Mouse (Mus musculus): ENCODE measurements around the gene Vmn1r86. TPM values are rescaled to one million over a fixed set of nuclear protein-coding genes. Genes with fewer than 3 reads are reported as not detected.
"Not testable (repeated sequence)": the region's sequence is repeated elsewhere in the genome, so short reads cannot be mapped to it uniquely, and the experiment has no call there.

The Vmn1r86 gene
- not detected in 2 replicates for polyA plus RNA-seq (2015; fragmentation: Nextera tagmentation; extraction: Ambion mirVana)

- Histone ChIP-seq H3K27me3 (no peaks in the 10 kb centered on the region), H3K9ac (no peak within 1 kb of the TSS), H3K9me3 (no peaks in the 10 kb centered on the region), H3K4me1 (no peaks in the 10 kb centered on the region), H3K4me3 (no peak within 1 kb of the TSS), H3K27ac (no peak within 1 kb of the TSS), H3K36me3 (no peaks in the 10 kb centered on the region), H3K4me2 (replicated peaks) (no peak within 1 kb of the TSS)
- no peak for ATAC-seq (ENCODE audit: low FRiP score, low read depth)
These were observed at the start of gene Vmn1r86 for GRCm38 (mm10) chr7:13119817-13120216. TSS of gene Vmn1r86 (minus strand) at chr7:13119917.

- no peaks in the 10 kb centered on the region for H3K27me3 ChIP-seq
These were observed 39.6 kb upstream of the Vmn1r86 start, which contains the start of gene Vmn1r88 for GRCm38 (mm10) chr7:13159268-13159667. TSS of gene Vmn1r88 (plus strand) at chr7:13159568.

GRCm38 (mm10) chr7:13140057-13140456 is 20.3 kb upstream of the Vmn1r86 start, which contains the start of gene Vmn1r87:
TSS of gene Vmn1r87 (minus strand) at chr7:13140157.
- no peak within 1 kb of the TSS for H3K27ac ChIP-seq
- H3K9me3 ChIP-seq: no peaks in the 10 kb centered on the region
- H3K27me3 ChIP-seq: no peaks in the 10 kb centered on the region
- no peaks in the 10 kb centered on the region for H3K4me1 ChIP-seq
- WGBS: 76% methylated on average over 1 of the region's 1 CpGs
- H3K4me3 ChIP-seq: no peak within 1 kb of the TSS
- no peaks in the 10 kb centered on the region for H3K36me3 ChIP-seq
- no peak for ATAC-seq (ENCODE audit: low FRiP score, low read depth)
- H3K9ac ChIP-seq: no peak within 1 kb of the TSS
- no peak within 1 kb of the TSS for H3K4me2 ChIP-seq (replicated peaks)

More at GRCm38 (mm10) chr7:13159268-13159667, 39.6 kb upstream of the Vmn1r86 start, which contains the start of gene Vmn1r88:
- Histone ChIP-seq H3K27ac (no peak within 1 kb of the TSS), H3K9ac (no peak within 1 kb of the TSS), H3K4me3 (no peak within 1 kb of the TSS), H3K9me3 (no peaks in the 10 kb centered on the region), H3K4me1 (no peaks in the 10 kb centered on the region), H3K36me3 (no peaks in the 10 kb centered on the region), H3K4me2 (replicated peaks) (no peak within 1 kb of the TSS)
- ATAC-seq (ENCODE audit: low FRiP score, low read depth): no peak

- no peak for ATAC-seq (ENCODE audit: low FRiP score, low read depth)
- Histone ChIP-seq H3K9ac (no peak overlapping the region), H3K9me3 (no peaks in the 10 kb centered on the region)
These were observed 17.6 kb upstream of the Vmn1r86 start for GRCm38 (mm10) chr7:13137340-13137739.

GRCm38 (mm10) chr7:13131856-13132255 is 12.1 kb upstream of the Vmn1r86 start:
- WGBS: 91% methylated on average over 2 of the region's 2 CpGs
- no peak overlapping the region for H3K4me3 ChIP-seq
- H3K9me3 ChIP-seq: no peaks in the 10 kb centered on the region
- H3K27me3 ChIP-seq: no peaks in the 10 kb centered on the region
- H3K27ac ChIP-seq: no peak overlapping the region
- H3K9ac ChIP-seq: no peak overlapping the region
- ATAC-seq (ENCODE audit: low FRiP score, low read depth): no peak
- no peaks in the 10 kb centered on the region for H3K36me3 ChIP-seq
- H3K4me2 ChIP-seq (replicated peaks): no peak overlapping the region
- no peaks in the 10 kb centered on the region for H3K4me1 ChIP-seq

More at GRCm38 (mm10) chr7:13137340-13137739, 17.6 kb upstream of the Vmn1r86 start:
- Histone ChIP-seq H3K4me2 (replicated peaks) (no peak overlapping the region), H3K36me3 (no peaks in the 10 kb centered on the region), H3K27ac (no peak overlapping the region), H3K27me3 (no peaks in the 10 kb centered on the region), H3K4me1 (no peaks in the 10 kb centered on the region), H3K4me3 (no peak overlapping the region)

GRCm38 (mm10) chr7:13123554-13124153 is 3.9 kb upstream of the Vmn1r86 start:
- H3K27me3 ChIP-seq, H3K36me3 ChIP-seq, H3K4me1 ChIP-seq, H3K27ac ChIP-seq, H3K9ac ChIP-seq, H3K9me3 ChIP-seq: not testable (repeated sequence)
- peak; percentile 81 for ATAC-seq (ENCODE audit: low FRiP score, low read depth)
- under 1% methylated on average over 21 of the region's 34 CpGs for WGBS
- peak overlapping the region; percentile 26; the same call in 1 of the 2 replicates for H3K4me3 ChIP-seq
- peak overlapping the region; percentile 56 for H3K4me2 ChIP-seq (replicated peaks)

- WGBS: 70% methylated on average over 3 of the region's 3 CpGs
- Histone ChIP-seq H3K9me3 (no peaks in the 10 kb centered on the region), H3K4me1 (no peaks in the 10 kb centered on the region)
These were observed 24.6 kb downstream of the Vmn1r86 start, which contains the start of gene Vmn1r85 for GRCm38 (mm10) chr7:13095073-13095472. TSS of gene Vmn1r85 (minus strand) at chr7:13095173.

GRCm38 (mm10) chr7:13072293-13072692 is 47.4 kb downstream of the Vmn1r86 start:
- no peaks in the 10 kb centered on the region for H3K4me1 ChIP-seq
- no peaks in the 10 kb centered on the region for H3K36me3 ChIP-seq
- H3K27ac ChIP-seq: no peak overlapping the region
- no peaks in the 10 kb centered on the region for H3K27me3 ChIP-seq
- no peak overlapping the region for H3K4me3 ChIP-seq
- H3K4me2 ChIP-seq (replicated peaks): no peak overlapping the region
- no peak overlapping the region for H3K9ac ChIP-seq
- H3K9me3 ChIP-seq: no peaks in the 10 kb centered on the region
- no peak for ATAC-seq (ENCODE audit: low FRiP score, low read depth)
- WGBS: 65% methylated on average over 5 of the region's 5 CpGs

More at GRCm38 (mm10) chr7:13095073-13095472, 24.6 kb downstream of the Vmn1r86 start, which contains the start of gene Vmn1r85:
- no peak within 1 kb of the TSS for H3K4me2 ChIP-seq (replicated peaks)
- no peak within 1 kb of the TSS for H3K4me3 ChIP-seq
- no peak within 1 kb of the TSS for H3K27ac ChIP-seq
- no peak for ATAC-seq (ENCODE audit: low FRiP score, low read depth)
- no peaks in the 10 kb centered on the region for H3K36me3 ChIP-seq
- no peak within 1 kb of the TSS for H3K9ac ChIP-seq
- H3K27me3 ChIP-seq: no peaks in the 10 kb centered on the region

GRCm38 (mm10) chr7:13063399-13063798 is 56.3 kb downstream of the Vmn1r86 start:
- not testable (repeated sequence) for H3K36me3 ChIP-seq; H3K4me1 ChIP-seq; H3K4me2 ChIP-seq (replicated peaks); H3K9ac ChIP-seq; ATAC-seq (ENCODE audit: low FRiP score, low read depth); H3K9me3 ChIP-seq; H3K4me3 ChIP-seq; H3K27me3 ChIP-seq; H3K27ac ChIP-seq
- WGBS: 47% methylated on average over 2 of the region's 2 CpGs

GRCm38 (mm10) chr7:13059536-13059935 is 60.2 kb downstream of the Vmn1r86 start:
- no peaks in the 10 kb centered on the region for H3K4me1 ChIP-seq
- no peaks in the 10 kb centered on the region for H3K36me3 ChIP-seq
- no peak for ATAC-seq (ENCODE audit: low FRiP score, low read depth)
- H3K27ac ChIP-seq: no peak overlapping the region
- H3K9ac ChIP-seq: no peak overlapping the region
- no peak overlapping the region for H3K4me2 ChIP-seq (replicated peaks)
- 0 out of 2 replicates have a peak, but pooled peaks cover 8% of the 10 kb centered on the region for H3K9me3 ChIP-seq
- no peak overlapping the region for H3K4me3 ChIP-seq
- no peaks in the 10 kb centered on the region for H3K27me3 ChIP-seq
- WGBS: 91% methylated on average over 9 of the region's 9 CpGs

GRCm38 (mm10) chr7:13056913-13057700 is 62.6 kb downstream of the Vmn1r86 start:
- H3K4me3 ChIP-seq: no peak overlapping the region
- no peak overlapping the region for H3K27ac ChIP-seq
- no peak overlapping the region for H3K9ac ChIP-seq
- WGBS: 51% methylated on average over 8 of the region's 8 CpGs
- H3K36me3 ChIP-seq: no peaks in the 10 kb centered on the region
- no peaks in the 10 kb centered on the region for H3K27me3 ChIP-seq
- no peak overlapping the region for H3K4me2 ChIP-seq (replicated peaks)
- ATAC-seq (ENCODE audit: low FRiP score, low read depth): no peak
- H3K4me1 ChIP-seq: peaks cover 5% of the 10 kb centered on the region; the same call in 1 of the 2 replicates
- H3K9me3 ChIP-seq: no peaks in the 10 kb centered on the region

GRCm38 (mm10) chr7:13054287-13055010 is 65.3 kb downstream of the Vmn1r86 start, which contains the start of gene Mzf1:
TSS of gene Mzf1 (minus strand) at chr7:13054764.
- under 1% methylated on average over 41 of the region's 41 CpGs for WGBS
- peaks cover 5% of the 10 kb centered on the region; the same call in 1 of the 2 replicates for H3K4me1 ChIP-seq
- H3K9ac ChIP-seq: peak within 1 kb of the TSS; percentile 68
- peak within 1 kb of the TSS; percentile 67 for H3K4me2 ChIP-seq (replicated peaks)
- H3K27ac ChIP-seq: peak within 1 kb of the TSS; percentile 73
- H3K36me3 ChIP-seq: no peaks in the 10 kb centered on the region
- ATAC-seq (ENCODE audit: low FRiP score, low read depth): peak; percentile 95
- no peaks in the 10 kb centered on the region for H3K27me3 ChIP-seq
- no peaks in the 10 kb centered on the region for H3K9me3 ChIP-seq
- H3K4me3 ChIP-seq: peak within 1 kb of the TSS; percentile 57
